Mouse (Mus musculus): ENCODE data around the gene Hmgcs2.

GRCm38 (mm10) chr3:98315181-98315580 lies 34.9 kb downstream of the Hmgcs2 start:
- TF ChIP-seq MAZ (IDR thresholded peaks at IDR 0.05; ENCODE audit: low read depth, low read length): no peak
- TF ChIP-seq EP300 (IDR thresholded peaks at IDR 0.05; ENCODE audit: low read length): no peak
- TF ChIP-seq MAX (IDR thresholded peaks at IDR 0.05; ENCODE audit: low read length): no peak
- no peak for TF ChIP-seq USF1 (IDR thresholded peaks at IDR 0.05; ENCODE audit: low read depth, low read length)
- TF ChIP-seq POLR2AphosphoS2 (IDR thresholded peaks at IDR 0.05; ENCODE audit: low read depth, low read length): no peak
- TF ChIP-seq ZMIZ1 (IDR thresholded peaks at IDR 0.05; ENCODE audit: low read depth, low read length): no peak
- TF ChIP-seq JUN (IDR thresholded peaks at IDR 0.05; ENCODE audit: insufficient read depth, low read depth, low read length): no peak
- no peak for TF ChIP-seq ZKSCAN1 (IDR thresholded peaks at IDR 0.05; ENCODE audit: borderline replicate concordance, low read depth, low read length)
- no peak for TF ChIP-seq CTCF (conservative IDR thresholded peaks at IDR 0.05 in 1 of 2, IDR thresholded peaks at IDR 0.05 in 1 of 2; ENCODE audit: low read depth in 2 of 2, low read length in 2 of 2)
- TF ChIP-seq KAT2A (IDR thresholded peaks at IDR 0.05; ENCODE audit: insufficient replicate concordance, low read length): no peak
- no peak for TF ChIP-seq ELF1 (IDR thresholded peaks at IDR 0.05; ENCODE audit: low read depth, low read length)
- no peak for TF ChIP-seq SIN3A (IDR thresholded peaks at IDR 0.05; ENCODE audit: low read length)
- TF ChIP-seq POLR2A (IDR thresholded peaks at IDR 0.05; ENCODE audit: low read depth, low read length): no peak

Measured in CH12.LX (cell line).